Mouse (Mus musculus): ENCODE measurements at regions not wholly inside any gene's neighbourhood (a gene's known extent, or its start where the extent isn't known, plus 50 kb on each side); places are given as distances from the start of the nearest gene placed in this dataset.

- H3K79me2 ChIP-seq (replicated peaks; ENCODE audit: control insufficient read depth, extremely low read depth, insufficient read depth, poor library complexity, severe bottlenecking): no peaks in the 10 kb centered on the region
- in situ Hi-C loops (cut with MboI; ENCODE audit: low pct_ligation_motif_present, low pct_unique_long_range_greater_than_20kb, low sequenced_read_pairs): no loop called here
- no peak for TF ChIP-seq EP300 (IDR thresholded peaks at IDR 0.05; ENCODE audit: low read length)
- no peak for TF ChIP-seq NELFE (IDR thresholded peaks at IDR 0.05; ENCODE audit: low read depth, low read length)
- TF ChIP-seq PAX5 (IDR thresholded peaks at IDR 0.05; ENCODE audit: low read length): no peak
- TF ChIP-seq E2F4 (IDR thresholded peaks at IDR 0.05; ENCODE audit: insufficient replicate concordance, low read depth, low read length): no peak
- TF ChIP-seq CTCF (conservative IDR thresholded peaks at IDR 0.05 in 1 of 2, IDR thresholded peaks at IDR 0.05 in 1 of 2; ENCODE audit: low read depth in 2 of 2, low read length in 2 of 2): no peak
- H3K36me3 ChIP-seq (replicated peaks in 1 of 2; ENCODE audit: control insufficient read depth in 1 of 2, insufficient read depth in 1 of 2, low read length in 1 of 2): no peaks in the 10 kb centered on the region
- no peak overlapping the region for H3K4me2 ChIP-seq (ENCODE audit: insufficient read depth, low read depth, poor library complexity, severe bottlenecking)
- DNase-seq (ENCODE audit: extremely low read depth): no peak
- dilution Hi-C loops (cut with MboI; ENCODE audit: extremely low pct_ligation_motif_present, extremely low pct_unique_long_range_greater_than_20kb, low sequenced_read_pairs): no loop called here
- H3K27me3 ChIP-seq (replicated peaks): no peaks in the 10 kb centered on the region
- H3K27ac ChIP-seq (ENCODE audit: insufficient read depth, low read depth): no peak overlapping the region
- H3K4me1 ChIP-seq (ENCODE audit: control insufficient read depth in 1 of 2, insufficient read depth in 2 of 2): no peaks in the 10 kb centered on the region
- H3K9ac ChIP-seq (ENCODE audit: insufficient read depth, low read depth): no peak overlapping the region
- no peak overlapping the region for H3K4me3 ChIP-seq (replicated peaks in 1 of 3; ENCODE audit: low read depth in 2 of 3, low read length in 2 of 3, poor library complexity in 1 of 3)
- H3K9me3 ChIP-seq (replicated peaks; ENCODE audit: low read length): no peaks in the 10 kb centered on the region
Observed at GRCm38 (mm10) chr15:34008591-34008990, 349.1 kb downstream of the 9430069I07Rik start.

DNA sequence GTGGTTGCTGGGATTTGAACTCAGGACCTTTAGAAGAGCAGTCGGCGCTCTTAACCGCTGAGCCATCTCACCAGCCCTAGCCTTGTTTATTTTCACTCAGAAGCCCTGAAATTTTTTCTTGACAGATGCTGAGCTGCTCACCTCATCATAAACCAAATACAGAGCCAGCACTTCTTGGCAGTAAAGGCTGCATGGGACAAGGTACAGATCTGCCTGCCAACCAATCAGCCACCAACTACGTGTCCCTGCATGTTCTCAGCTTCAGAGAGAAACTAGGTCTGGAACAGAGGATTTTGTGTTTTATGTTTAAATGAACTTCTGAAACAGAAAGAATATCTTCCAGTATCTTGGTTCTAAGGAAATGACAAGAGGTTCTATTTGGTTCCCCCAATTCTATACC lies 365.3 kb downstream of the 9430069I07Rik start:
- Histone ChIP-seq H3K9me3 (replicated peaks; ENCODE audit: low read length) (peaks cover 3% of the 10 kb centered on the region), H3K36me3 (replicated peaks in 1 of 2; ENCODE audit: control insufficient read depth in 1 of 2, insufficient read depth in 1 of 2, low read length in 1 of 2) (no peaks in the 10 kb centered on the region), H3K27ac (ENCODE audit: insufficient read depth, low read depth) (no peak overlapping the region), H3K79me2 (replicated peaks; ENCODE audit: control insufficient read depth, extremely low read depth, insufficient read depth, poor library complexity, severe bottlenecking) (no peaks in the 10 kb centered on the region), H3K4me1 (ENCODE audit: control insufficient read depth in 1 of 2, insufficient read depth in 2 of 2) (peaks cover 0 to 12% of the 10 kb centered on the region in 2 experiments; a peak in 2 of 4 replicates), H3K4me2 (ENCODE audit: insufficient read depth, low read depth, poor library complexity, severe bottlenecking) (no peak overlapping the region), H3K27me3 (replicated peaks) (no peaks in the 10 kb centered on the region), H3K9ac (ENCODE audit: insufficient read depth, low read depth) (no peak overlapping the region), H3K4me3 (replicated peaks in 1 of 3; ENCODE audit: low read depth in 2 of 3, low read length in 2 of 3, poor library complexity in 1 of 3) (no peak overlapping the region)
- in situ Hi-C loops (cut with MboI; ENCODE audit: low pct_ligation_motif_present, low pct_unique_long_range_greater_than_20kb, low sequenced_read_pairs): no loop called here
- dilution Hi-C loops (cut with MboI; ENCODE audit: extremely low pct_ligation_motif_present, extremely low pct_unique_long_range_greater_than_20kb, low sequenced_read_pairs): no loop called here
- TF ChIP-seq JUN (IDR thresholded peaks at IDR 0.05; ENCODE audit: insufficient read depth, low read depth, low read length) (no peak), CHD2 (IDR thresholded peaks at IDR 0.05; ENCODE audit: low read length) (no peak), UBTF (IDR thresholded peaks at IDR 0.05; ENCODE audit: low read depth, low read length) (no peak), BHLHE40 (IDR thresholded peaks at IDR 0.05; ENCODE audit: low read depth, low read length) (no peak), MAZ (IDR thresholded peaks at IDR 0.05; ENCODE audit: low read depth, low read length) (no peak), ETS1 (conservative IDR thresholded peaks at IDR 0.05; ENCODE audit: low read depth, low read length) (no peak), TCF12 (IDR thresholded peaks at IDR 0.05; ENCODE audit: low read depth, low read length) (no peak), IRF4 (IDR thresholded peaks at IDR 0.05; ENCODE audit: low read depth, low read length) (no peak), ZMIZ1 (IDR thresholded peaks at IDR 0.05; ENCODE audit: low read depth, low read length) (no peak), NELFE (IDR thresholded peaks at IDR 0.05; ENCODE audit: low read depth, low read length) (no peak), MYC (IDR thresholded peaks at IDR 0.05; ENCODE audit: low read depth, low read length) (no peak), ZKSCAN1 (IDR thresholded peaks at IDR 0.05; ENCODE audit: borderline replicate concordance, low read depth, low read length) (no peak), RAD21 (IDR thresholded peaks at IDR 0.05; ENCODE audit: low read depth, low read length) (no peak), MXI1 (IDR thresholded peaks at IDR 0.05; ENCODE audit: low read depth, low read length) (no peak), POLR2A (IDR thresholded peaks at IDR 0.05; ENCODE audit: low read depth, low read length) (no peak), RCOR1 (conservative IDR thresholded peaks at IDR 0.05; ENCODE audit: low read depth, low read length) (no peak)
- no peak for DNase-seq (ENCODE audit: extremely low read depth)

All from CH12.LX (cell line).